Mouse (Mus musculus): ENCODE measurements around the gene Snap23. TPM values are rescaled to one million over a fixed set of nuclear protein-coding genes. Genes with fewer than 3 reads are reported as not detected.

Gene Snap23
- total RNA-seq, 1 experiment from 2014 or later, result 65.1 TPM

DNA sequence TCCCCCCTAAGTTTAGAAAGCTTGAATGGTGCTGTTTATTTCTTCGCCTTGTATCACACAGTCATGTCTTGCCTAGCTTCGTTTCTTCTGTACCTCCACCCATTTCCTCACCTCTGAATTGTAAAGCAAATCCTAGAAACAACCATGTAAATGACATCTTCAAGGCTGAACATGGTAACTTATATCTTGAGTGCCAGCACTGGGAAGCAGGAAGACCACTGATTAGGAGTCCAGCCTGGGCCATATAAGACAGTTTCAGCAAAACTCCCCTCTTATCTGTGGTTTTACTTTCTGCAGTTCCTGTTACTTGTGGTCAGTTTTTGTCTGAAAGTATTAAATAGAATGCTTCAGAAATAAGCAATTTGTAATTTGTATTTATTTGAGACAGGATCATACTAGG lies 8.5 kb downstream of the Snap23 start:
- ATAC-seq (replicated peaks; ENCODE audit: low read depth, poor library complexity, severe bottlenecking), result peak; percentile 82

DNA sequence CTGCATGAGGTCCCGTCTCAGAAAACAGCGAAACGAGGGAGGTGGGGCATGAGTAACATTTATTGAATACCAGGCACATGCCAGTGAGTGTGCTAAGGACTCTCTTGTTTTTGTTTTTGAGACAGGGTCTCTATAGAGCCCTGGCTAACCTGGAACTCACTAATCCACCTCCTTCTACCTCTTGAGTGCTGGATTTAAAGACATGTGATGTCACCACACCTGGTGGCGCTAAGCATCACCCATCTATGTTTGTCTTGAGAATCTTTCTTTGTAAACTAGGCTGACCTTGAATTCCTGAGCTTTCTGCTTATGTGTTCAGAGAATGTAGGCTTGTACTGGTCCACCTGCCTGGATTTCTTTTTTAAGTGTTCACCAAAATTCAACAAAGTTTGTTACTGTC lies 10.3 kb downstream of the Snap23 start:
- ATAC-seq (replicated peaks; ENCODE audit: low read depth, poor library complexity, severe bottlenecking), result no peak

DNA sequence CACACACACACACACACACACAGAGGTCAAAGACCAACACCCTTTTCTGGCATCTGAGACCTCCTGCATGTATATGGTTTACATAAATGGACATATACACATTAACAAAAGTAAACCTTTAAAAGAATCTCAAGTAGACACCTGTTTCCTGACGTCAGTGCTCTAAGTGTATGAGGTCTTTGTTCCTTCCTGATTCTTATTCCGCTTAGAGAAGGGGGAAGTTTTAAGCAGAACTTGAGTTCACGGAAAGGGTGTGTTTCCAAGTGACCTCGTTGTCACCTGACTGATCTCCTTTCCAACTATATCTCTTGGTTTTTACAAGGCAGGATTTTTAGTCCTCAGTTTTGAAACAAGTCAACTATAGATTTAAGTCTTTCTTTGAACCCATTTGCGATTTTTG lies 10.8 kb downstream of the Snap23 start:
- ATAC-seq (replicated peaks; ENCODE audit: low read depth, poor library complexity, severe bottlenecking), result peak; percentile 83

- ATAC-seq (replicated peaks; ENCODE audit: low read depth, poor library complexity, severe bottlenecking), result no peak
Measured at GRCm38 (mm10) chr2:120589759-120590158, 22.3 kb downstream of the Snap23 start.

GRCm38 (mm10) chr2:120592227-120592626 lies 24.8 kb downstream of the Snap23 start:
- no peak for ATAC-seq (replicated peaks; ENCODE audit: low read depth, poor library complexity, severe bottlenecking)

DNA sequence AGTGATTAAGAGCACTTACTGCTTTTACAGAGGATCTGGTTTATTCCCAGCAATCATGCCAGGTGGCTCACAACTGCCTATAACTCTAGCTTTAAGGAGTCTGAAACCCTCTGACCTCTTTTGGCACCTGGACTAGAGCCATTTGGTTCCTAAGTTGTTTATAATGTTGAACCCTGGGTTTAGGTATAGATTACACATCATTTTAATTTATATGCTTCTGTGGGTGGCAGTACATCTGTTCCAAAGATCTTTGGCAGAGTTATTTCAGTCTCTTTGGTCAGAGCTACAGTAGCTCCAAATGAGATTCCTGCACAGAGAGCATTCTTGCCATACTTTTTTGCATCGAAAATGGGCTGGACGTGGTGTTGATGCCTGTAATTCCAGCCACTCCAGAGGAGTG lies 30.3 kb downstream of the Snap23 start:
- no peak for ATAC-seq (replicated peaks; ENCODE audit: low read depth, poor library complexity, severe bottlenecking)

- 0 out of 2 replicates have a peak, but pooled peaks have one; percentile 15 for ATAC-seq (replicated peaks; ENCODE audit: low read depth, poor library complexity, severe bottlenecking)
Measured at GRCm38 (mm10) chr2:120599506-120599905, 32.0 kb downstream of the Snap23 start.

GRCm38 (mm10) chr2:120606021-120606690 lies 38.7 kb downstream of the Snap23 start:
- 0 out of 2 replicates have a peak, but pooled peaks have one; percentile 37 for ATAC-seq (replicated peaks; ENCODE audit: low read depth, poor library complexity, severe bottlenecking)

GRCm38 (mm10) chr2:120608830-120609723 lies 41.6 kb downstream of the Snap23 start, which contains the start of the genes Haus2 and Lrrc57:
Gene Haus2, plus strand, starts transcription at chr2:120609383.
Gene Lrrc57, minus strand, starts transcription at chr2:120609520.
- ATAC-seq (replicated peaks; ENCODE audit: low read depth, poor library complexity, severe bottlenecking), result peak; percentile 96

DNA sequence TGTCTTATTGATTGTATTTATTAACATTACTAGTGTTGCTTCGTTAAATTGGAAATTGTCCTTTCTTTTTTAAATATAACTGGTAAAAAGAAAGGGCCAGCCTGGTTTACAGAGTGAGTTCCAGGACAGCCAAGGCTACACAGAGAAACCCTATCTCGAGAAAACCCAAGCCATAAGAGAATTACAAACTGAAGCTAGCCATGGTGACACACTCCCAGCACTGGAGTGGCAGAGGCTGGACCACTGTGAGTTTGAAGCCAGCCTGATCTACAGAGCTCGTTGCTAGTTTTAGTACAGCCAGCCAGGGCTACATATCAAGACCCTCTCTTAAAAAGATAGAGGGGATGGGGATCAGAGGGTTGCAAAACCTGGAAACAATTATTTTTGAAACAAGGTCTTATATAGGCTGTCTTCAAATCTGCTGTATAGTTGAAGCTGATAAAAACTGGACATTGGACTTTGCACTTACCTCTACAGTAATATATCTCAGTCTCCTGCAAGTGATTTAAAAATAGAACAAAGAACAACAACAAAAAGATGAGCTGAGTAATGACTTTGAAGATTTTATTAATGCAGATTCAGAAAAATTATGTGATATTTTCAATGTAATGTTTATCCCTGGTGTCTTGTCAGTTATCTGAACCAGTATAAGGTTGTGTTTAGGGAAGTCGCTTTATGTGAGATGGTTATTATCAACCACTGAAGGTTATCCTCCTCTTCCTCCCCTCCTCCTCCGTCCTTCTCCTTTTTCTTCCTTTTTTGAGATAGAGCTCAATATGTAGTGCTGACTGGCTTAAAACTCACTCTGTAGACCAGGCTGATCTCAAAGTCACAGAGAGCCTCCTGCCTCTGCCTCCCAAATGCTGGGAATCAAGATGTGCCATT lies 49.0 kb downstream of the Snap23 start:
- ATAC-seq (replicated peaks; ENCODE audit: low read depth, poor library complexity, severe bottlenecking), result no peak

GRCm38 (mm10) chr2:120619538-120619937 lies 52.1 kb downstream of the Snap23 start:
- no peak for ATAC-seq (replicated peaks; ENCODE audit: low read depth, poor library complexity, severe bottlenecking)

DNA sequence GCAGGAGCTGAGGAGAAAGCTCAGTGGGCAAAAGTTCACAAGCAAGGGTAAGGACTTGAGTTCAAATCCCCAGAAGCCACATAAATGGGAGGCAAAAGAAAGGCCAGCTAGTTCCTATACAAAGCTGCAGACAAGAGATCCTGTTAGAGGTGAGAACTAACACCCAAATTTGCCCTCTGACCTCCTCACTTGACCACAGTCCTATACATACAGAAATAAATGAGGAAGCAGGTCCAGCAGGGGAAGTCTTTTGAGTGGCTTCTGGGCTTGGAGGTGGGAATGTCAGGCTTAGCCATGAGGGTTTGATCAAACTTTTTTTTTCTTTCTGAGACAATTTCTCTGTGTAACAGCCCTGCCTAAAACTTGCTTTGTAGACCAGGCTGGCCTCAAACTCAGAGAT lies 55.4 kb downstream of the Snap23 start:
- no peak for ATAC-seq (replicated peaks; ENCODE audit: low read depth, poor library complexity, severe bottlenecking)

GRCm38 (mm10) chr2:120628076-120628865 lies 60.8 kb downstream of the Snap23 start:
- ATAC-seq (replicated peaks; ENCODE audit: low read depth, poor library complexity, severe bottlenecking), result no peak

GRCm38 (mm10) chr2:120628886-120629735 lies 61.6 kb downstream of the Snap23 start, which contains the start of gene Stard9:
Gene Stard9, plus strand, starts transcription at chr2:120629121.
- peak; percentile 95 for ATAC-seq (replicated peaks; ENCODE audit: low read depth, poor library complexity, severe bottlenecking)

- no peak for ATAC-seq (replicated peaks; ENCODE audit: low read depth, poor library complexity, severe bottlenecking)
Measured at GRCm38 (mm10) chr2:120630246-120630645, 62.8 kb downstream of the Snap23 start.

- ATAC-seq (replicated peaks; ENCODE audit: low read depth, poor library complexity, severe bottlenecking), result no peak
Measured at GRCm38 (mm10) chr2:120630655-120631054, 63.2 kb downstream of the Snap23 start.

- 0 out of 2 replicates have a peak, but pooled peaks have one; percentile 7 for ATAC-seq (replicated peaks; ENCODE audit: low read depth, poor library complexity, severe bottlenecking)
Measured at GRCm38 (mm10) chr2:120631521-120631920, 64.0 kb downstream of the Snap23 start.

- ATAC-seq (replicated peaks; ENCODE audit: low read depth, poor library complexity, severe bottlenecking), result peak; percentile 71
Measured at GRCm38 (mm10) chr2:120631957-120632356, 64.5 kb downstream of the Snap23 start.
